Mouse (Mus musculus): ENCODE results near the gene Myf5. TPM values are rescaled to one million over a fixed set of nuclear protein-coding genes. Genes with fewer than 3 reads are reported as not detected.

The Myf5 gene
- polyA plus RNA-seq (2015; fragmentation: Nextera tagmentation; extraction: Ambion mirVana): 0.08 TPM in 1 of 2 replicates, not detected in the other

DNA sequence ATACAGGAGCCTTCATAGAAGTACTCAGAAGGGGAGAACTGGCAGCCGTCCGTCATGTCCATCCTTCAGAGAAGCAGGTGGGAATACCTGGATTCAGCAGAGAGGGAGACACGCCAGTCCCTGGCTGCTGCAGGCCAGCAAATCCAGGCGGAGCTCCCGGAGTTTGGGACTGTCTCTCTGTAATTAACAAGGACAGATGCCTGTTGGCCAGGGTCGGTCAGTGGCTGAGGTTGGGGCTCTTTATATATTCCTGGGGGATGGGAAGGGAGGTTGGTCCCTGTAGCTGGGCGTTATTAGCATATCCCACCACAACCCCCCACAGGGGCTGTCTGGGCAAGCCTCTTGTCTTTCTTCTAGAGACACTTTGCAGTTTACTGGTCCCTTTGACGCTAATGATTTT lies at the start of gene Myf5:
TSS of gene Myf5 (minus strand) at position 265 of the 400 bp plus-strand sequence.
- no peak for DNase-seq (ENCODE audit: low spot score)

DNA sequence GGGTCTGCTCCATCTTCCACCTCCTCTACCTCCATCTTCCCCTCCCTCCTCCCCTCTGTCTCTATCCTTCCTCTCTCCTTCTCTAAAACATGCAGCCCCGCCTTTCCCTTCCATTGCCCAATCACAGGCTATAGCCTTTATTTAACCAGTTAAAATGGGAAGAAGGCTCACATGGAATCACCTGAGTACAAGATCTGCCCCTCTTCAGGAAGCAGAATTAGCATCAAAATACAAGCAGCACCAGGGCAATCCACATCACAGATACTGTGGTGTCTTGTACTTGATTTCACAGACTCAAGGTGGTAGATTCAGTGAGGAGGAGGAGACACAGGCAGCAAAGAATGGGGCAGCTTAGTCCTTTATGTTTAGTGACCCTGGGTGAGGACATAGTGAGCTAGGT lies 42.8 kb upstream of the Myf5 start:
- DNase-seq (ENCODE audit: low spot score): no peak

- DNase-seq (ENCODE audit: low spot score): no peak
Measured at GRCm38 (mm10) chr10:107519216-107519615, 33.3 kb upstream of the Myf5 start.

DNA sequence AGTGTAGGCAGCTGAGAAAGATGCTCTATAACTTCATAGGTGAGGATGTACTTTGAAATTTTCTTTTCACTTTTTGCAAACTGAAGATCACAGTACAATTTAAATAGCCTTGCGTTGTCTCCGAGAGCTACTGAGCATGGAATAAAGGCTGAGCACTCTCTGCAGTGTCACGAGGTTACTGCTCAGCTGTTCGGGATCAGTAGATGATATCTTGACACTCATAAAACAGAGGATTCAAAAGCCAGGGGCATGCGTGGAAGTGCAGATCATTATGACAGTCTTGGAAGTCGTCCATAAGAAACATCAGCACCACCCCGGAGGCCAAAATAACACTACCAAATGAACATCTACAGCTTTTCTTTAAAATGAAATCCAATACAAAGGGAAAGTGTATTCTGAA lies 30.7 kb upstream of the Myf5 start:
- DNase-seq (ENCODE audit: low spot score): no peak

DNA sequence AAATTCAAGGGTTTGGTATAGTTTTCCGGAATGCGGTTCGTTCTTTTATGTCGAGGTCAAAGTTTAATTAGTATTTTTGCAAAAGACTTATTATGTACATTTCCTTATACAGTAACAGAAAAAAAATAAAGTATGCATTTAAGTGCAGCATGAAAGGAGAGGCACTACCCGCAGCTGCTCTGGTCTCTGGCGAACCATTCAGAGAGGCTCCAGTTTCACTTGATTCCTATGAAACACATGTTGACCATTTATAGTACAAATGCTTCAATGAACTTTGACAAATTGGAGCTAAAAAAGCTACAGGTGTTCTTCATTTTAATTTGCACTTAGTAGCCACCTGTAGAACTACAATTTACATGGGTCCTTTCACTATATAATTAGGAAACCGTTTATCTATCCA lies 28.8 kb upstream of the Myf5 start:
- no peak for DNase-seq (ENCODE audit: low spot score)

- no peak for DNase-seq (ENCODE audit: low spot score)
Measured at GRCm38 (mm10) chr10:107506397-107506796, 20.5 kb upstream of the Myf5 start.

DNA sequence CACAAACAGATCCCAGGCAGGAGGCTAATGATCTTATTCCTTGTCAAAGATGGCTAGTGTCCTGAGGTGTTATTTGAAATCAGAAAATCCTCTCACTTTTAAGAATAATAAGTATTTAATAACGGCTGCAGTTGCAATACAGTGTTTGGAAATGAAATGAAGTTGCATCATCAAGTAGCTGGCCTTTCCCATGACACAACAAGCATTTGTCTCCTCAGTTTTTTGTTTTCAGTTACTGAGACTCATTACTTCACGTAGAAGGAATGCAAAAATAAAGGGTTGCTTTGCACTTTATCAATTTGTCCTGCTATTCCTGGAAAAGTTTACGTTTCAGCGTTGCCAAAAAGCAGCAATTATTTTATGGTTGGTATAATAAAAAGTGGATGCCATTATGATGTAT lies 17.5 kb upstream of the Myf5 start:
- no peak for DNase-seq (ENCODE audit: low spot score)

DNA sequence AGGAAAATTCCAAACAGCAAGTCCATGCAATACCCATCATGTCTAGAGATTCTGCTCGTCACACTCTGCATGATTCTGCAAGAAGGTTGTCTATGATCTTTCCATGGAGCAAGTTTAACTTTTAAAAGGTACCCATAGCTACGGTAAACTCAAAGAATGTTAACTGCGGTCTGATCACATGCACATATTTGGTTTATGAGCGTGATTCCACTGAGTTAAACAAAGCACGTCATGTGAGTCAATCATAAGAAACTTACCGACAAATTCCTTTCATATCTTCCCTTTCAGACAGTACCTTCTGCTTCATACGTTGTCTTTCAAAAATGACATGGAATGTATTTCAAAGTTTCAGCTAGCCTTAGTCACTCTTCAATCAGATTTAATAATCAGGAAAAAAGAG lies 16.3 kb upstream of the Myf5 start:
- no peak for DNase-seq (ENCODE audit: low spot score)

DNA sequence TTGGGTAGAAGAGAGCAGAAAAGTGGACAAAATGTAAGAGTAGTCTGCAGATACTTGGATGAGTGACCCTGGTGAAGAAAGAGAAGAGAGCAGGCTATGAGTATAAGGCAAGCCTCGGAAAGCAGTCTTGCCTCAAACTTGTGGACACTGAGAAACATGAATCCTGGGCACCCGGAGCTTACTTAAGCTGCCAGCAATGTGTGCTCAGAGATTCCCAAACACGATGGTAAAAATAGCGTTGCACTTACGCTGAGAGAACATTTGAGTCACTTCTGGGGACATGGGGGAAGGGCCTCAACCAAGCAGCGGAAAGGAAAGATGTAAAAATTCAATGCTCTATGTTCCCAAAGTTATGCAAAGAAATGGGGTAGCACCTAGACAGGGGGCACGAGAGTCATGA lies 13.7 kb upstream of the Myf5 start:
- DNase-seq (ENCODE audit: low spot score): no peak

DNA sequence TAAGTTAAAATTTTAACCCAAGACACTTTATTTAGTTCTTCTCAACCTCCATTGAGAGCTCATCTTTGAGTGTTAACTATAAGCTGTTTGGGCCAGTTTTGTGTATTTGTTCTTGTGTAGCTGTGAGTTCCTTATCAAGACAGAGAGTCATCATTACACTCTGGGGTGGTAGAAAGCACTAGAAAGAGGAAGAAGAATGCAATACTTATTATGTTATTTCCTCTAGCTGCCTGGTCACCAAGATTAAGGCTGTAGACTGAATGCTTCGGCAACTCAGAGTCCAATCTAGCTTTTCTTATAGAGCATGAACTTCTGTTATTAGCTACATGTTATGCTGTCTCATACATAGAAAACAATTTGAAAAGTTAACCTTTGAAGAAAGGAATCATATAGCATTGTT lies 10.5 kb upstream of the Myf5 start:
- no peak for DNase-seq (ENCODE audit: low spot score)

GRCm38 (mm10) chr10:107494568-107494967 lies 8.6 kb upstream of the Myf5 start, which contains the start of gene Myf6:
TSS of gene Myf6 (minus strand) at chr10:107494737.
- DNase-seq (ENCODE audit: low spot score): no peak

- no peak for DNase-seq (ENCODE audit: low spot score)
Measured at GRCm38 (mm10) chr10:107493580-107494474, 7.9 kb upstream of the Myf5 start.

DNA sequence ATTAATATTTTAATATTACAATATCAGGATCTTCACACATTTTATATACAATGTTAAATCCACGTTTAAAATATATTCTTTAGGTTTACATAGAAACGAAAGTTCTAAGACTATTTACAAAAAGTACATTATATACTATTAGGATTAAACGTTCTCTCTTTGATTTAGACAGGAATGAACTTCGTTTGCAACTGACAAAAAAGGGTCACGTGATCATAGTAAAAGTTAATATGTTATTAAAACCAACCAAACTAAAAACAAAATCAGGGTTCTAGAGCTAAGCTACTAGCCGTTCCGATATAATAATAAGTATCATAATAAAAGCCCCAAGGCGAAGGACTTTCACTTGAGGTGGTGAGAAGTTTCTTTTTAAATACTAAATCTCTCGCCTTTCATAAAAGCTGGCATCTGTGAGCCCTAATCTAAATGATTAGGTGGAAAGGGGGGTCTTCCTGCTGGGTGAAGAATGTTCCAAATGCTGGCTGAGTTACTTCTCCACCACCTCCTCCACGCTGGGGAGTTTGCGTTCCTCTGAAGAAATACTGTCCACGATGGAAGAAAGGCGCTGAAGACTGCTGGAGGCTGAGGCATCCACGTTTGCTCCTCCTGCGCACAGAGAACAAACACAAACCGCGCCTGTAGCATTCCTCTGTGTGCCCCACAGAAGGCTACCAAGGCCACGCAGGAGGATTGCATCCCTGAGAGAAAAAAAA lies 7.1 kb upstream of the Myf5 start:
- DNase-seq (ENCODE audit: low spot score): no peak

GRCm38 (mm10) chr10:107488654-107489315 lies 2.9 kb upstream of the Myf5 start:
- DNase-seq (ENCODE audit: low spot score): no peak

DNA sequence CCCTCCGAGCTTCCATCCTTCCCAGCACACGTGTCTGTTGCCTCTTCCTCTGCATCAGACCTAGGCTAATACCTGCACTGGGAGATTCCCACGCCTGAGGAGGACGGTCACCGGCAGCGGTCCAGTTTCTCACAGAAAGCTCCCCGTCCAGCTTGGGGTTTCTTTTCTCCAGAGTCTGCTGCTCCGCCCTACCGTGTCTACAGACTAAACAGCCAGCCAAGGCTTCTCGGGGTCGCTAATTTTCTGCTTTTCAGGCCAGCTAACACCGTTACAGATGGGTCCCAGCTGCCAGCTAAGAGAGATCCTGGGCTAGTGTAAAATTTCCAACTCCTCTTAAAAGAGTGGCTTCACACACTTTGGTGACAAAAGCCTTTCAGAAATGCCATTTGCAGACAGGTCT lies 836 bp upstream of the Myf5 start:
- no peak for DNase-seq (ENCODE audit: low spot score)

DNA sequence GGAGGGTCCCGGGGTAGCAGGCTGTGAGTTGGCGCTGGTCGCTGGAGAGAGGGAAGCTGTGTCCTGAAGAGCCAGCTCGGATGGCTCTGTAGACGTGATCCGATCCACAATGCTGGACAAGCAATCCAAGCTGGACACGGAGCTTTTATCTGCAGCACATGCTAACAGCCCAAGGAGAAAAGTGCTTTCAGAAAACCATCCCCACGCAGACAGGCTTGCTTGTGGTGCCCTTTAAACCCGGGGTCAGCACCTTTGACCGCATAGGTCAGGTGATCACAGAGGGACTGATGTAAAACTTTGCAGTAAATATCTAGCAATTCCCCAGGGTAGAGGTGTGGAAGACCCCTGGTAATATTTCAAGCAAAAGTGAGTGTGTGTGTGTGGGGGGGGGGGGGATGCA lies 1.9 kb downstream of the Myf5 start:
- DNase-seq (ENCODE audit: low spot score): no peak

DNA sequence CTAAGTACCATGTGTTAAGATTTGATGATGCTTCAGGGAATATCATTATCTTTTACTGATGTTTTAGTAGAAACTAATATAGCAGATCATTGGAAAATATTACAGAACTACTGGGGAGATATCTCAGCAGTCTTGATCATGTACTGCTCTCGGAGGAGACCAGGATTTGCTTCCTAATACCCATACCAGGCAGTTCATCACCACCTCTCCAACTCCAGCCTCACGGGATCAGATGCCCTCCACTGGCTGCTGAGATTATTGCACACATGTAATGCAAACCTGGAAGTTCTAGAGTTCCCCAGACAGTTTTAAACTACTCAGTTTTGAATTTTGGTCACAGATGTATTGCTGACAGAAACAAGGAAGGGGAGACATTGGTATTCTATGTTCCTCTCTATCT lies 12.4 kb downstream of the Myf5 start:
- DNase-seq (ENCODE audit: low spot score): no peak

DNA sequence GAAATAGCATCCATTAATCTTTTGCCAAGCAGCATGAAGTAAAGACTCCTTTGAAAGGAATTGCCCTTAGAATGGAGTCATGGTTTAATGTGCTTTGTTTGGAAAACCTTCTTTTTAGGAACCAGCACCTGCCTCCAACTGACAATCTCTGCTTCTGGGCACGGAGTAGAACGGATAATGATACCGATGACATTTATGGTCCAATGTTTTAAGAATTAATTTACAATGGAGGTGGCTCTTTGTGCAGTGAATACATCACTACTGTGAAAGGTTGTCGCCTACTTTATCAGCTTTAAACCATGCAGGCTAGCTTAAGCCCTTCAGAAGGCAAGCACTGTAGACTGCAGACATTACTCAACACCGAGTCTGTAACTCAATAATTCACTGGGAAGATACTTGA lies 14.2 kb downstream of the Myf5 start:
- no peak for DNase-seq (ENCODE audit: low spot score)

- no peak for DNase-seq (ENCODE audit: low spot score)
Measured at GRCm38 (mm10) chr10:107467819-107468218, 18.1 kb downstream of the Myf5 start.

DNA sequence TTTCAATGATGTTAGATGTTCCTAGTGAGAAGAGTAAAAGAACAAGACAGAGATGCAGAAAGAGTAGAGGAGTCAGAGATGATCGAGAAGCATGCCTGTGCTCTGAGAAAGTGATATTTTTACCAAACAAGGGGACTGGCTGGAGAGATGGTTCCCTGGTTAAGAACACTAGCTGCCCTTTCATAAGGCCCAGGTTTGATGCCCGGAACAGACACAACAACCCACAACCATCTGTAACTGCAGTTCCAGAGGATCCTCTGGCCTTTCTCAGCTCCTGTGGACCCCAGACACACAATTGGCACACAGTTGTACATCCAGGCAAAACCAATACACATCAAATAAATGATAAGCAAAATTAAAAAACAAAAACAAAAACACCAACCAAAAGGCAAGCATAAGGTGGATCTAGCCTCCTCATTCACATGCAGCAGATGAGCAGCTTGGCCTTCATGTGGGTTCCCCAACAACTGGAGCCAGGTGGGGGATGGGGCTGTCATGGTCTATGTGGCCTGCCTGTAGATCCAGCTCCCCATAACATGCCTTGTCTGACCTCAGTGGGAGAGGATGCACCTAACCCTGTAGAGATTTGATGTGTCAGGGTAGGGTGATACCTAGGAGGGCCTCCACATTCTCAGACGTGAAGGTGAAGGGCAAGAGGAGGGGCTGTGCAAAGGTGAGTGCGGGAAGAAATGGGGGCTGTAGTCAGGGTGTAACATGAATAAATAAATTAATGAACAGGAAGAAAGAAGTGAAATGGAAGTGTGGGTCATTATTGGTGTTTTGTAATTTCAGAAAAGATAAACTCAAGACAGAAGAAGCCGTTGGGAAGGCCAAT lies 36.2 kb downstream of the Myf5 start:
- DNase-seq (ENCODE audit: low spot score): no peak

- DNase-seq (ENCODE audit: low spot score): no peak
Measured at GRCm38 (mm10) chr10:107442781-107443180, 43.2 kb downstream of the Myf5 start.

All from thymus, postnatal 0 days (tissue).